Mouse (Mus musculus): ENCODE data around the gene Smug1. TPM values are rescaled to one million over a fixed set of nuclear protein-coding genes. Genes with fewer than 3 reads are reported as not detected.

The Smug1 gene
- total RNA-seq, 2 experiments from 2014 or later: 1.0 TPM; not detected in 1

DNA sequence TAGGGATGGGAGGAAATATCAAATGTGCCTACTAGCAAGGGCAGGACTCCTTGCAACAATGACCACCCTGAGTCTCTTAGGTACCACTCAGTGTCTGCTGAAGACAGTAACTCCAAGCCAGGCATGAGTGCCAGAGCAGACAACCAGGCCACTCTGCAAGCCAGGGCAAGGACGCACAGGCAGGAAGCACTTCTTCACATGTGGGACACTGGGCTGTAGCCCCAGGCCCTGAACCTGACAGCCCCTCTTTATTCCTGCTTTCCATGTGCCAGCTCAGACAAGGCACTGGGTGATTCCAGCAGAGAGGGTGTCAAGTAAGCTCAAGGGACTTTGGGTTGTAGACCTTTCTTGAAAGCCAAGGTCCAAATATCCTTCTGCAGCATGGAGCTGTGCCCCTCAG, 11.9 kb upstream of the Smug1 start:
- no peak for ATAC-seq (replicated peaks; ENCODE audit: low FRiP score, poor library complexity, severe bottlenecking)

- ATAC-seq (replicated peaks; ENCODE audit: low FRiP score, poor library complexity, severe bottlenecking): 0 out of 2 replicates have a peak, but pooled peaks have one; percentile 33
Observed at GRCm38 (mm10) chr15:103178137-103178536, 11.2 kb upstream of the Smug1 start.

DNA sequence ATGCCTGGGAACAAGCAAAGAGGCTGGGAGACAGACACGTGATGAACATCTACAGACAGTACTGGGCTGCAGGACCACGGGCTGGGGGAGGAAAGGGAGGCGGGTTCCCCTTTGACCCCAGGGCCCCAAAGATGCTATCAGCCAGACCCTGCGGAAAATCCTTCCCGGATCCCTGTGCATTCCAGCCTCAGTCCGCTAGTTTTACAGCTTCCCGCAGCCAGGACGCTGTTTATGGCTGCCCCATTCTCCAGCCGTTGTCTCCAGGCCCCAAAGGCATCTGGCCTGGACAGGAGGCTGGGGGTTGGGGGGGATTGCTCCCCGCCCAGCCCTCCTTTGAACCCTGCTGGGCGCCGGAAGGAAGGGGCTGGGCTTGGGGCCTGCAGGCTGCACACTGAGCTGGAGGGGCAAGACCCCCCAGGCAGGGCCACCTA, 10.7 kb upstream of the Smug1 start:
- no peak for ATAC-seq (replicated peaks; ENCODE audit: low FRiP score, poor library complexity, severe bottlenecking)

- peak; percentile 75 for ATAC-seq (replicated peaks; ENCODE audit: low FRiP score, poor library complexity, severe bottlenecking)
Observed at GRCm38 (mm10) chr15:103176874-103177421, 10.1 kb upstream of the Smug1 start.

- no peak for ATAC-seq (replicated peaks; ENCODE audit: low FRiP score, poor library complexity, severe bottlenecking)
Observed at GRCm38 (mm10) chr15:103173251-103173650, 6.4 kb upstream of the Smug1 start.

GRCm38 (mm10) chr15:103172537-103172936, 5.6 kb upstream of the Smug1 start:
- ATAC-seq (replicated peaks; ENCODE audit: low FRiP score, poor library complexity, severe bottlenecking): no peak

GRCm38 (mm10) chr15:103171276-103171675, 4.4 kb upstream of the Smug1 start:
- no peak for ATAC-seq (replicated peaks; ENCODE audit: low FRiP score, poor library complexity, severe bottlenecking)

- ATAC-seq (replicated peaks; ENCODE audit: low FRiP score, poor library complexity, severe bottlenecking): no peak
Observed at GRCm38 (mm10) chr15:103170316-103170679, 3.4 kb upstream of the Smug1 start.

GRCm38 (mm10) chr15:103169612-103170315, 2.9 kb upstream of the Smug1 start:
- no peak for ATAC-seq (replicated peaks; ENCODE audit: low FRiP score, poor library complexity, severe bottlenecking)

DNA sequence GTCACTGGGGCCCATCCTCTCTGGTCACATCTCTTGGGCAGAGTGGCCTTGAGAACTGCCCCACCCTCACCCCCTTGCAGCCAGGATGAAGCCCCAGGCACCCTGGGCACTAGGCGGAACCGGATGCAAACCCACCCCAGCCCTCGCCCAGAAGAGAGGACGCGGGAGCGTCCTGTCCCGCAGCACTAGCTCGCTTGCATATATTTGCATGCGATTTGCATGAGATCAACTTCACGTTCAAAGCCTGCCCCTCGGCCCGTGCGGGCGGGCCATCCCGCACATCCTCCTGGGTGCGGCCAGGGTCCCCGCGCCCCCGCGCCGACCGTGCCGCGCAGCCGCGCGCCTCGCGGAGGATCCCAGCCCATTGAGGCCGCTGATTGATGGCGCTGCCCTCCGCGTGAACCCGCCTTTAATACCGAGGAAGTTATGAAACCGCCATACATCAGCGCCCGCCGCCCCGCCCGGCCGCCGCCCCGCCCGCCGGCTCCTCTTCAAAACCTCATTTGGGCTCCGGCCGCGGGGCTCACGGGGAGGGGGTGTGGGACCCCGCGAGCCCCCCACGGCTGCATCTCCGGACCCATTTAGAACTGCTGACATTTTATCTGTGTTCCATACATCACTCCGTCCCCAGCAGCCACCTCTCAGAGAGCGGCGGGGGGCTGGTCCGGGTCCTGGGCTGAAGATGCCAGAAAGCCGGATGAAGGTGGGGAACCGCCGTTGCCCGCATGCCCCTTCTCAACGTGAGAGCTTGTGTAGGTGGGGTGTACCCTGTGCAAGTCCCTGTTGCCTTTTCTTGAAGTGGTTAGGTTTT, 2.1 kb upstream of the Smug1 start:
- no peak for ATAC-seq (replicated peaks; ENCODE audit: low FRiP score, poor library complexity, severe bottlenecking)

- no peak for ATAC-seq (replicated peaks; ENCODE audit: low FRiP score, poor library complexity, severe bottlenecking)
Observed at GRCm38 (mm10) chr15:103167786-103168185, 894 bp upstream of the Smug1 start.

GRCm38 (mm10) chr15:103165924-103166323, 968 bp downstream of the Smug1 start:
- ATAC-seq (replicated peaks; ENCODE audit: low FRiP score, poor library complexity, severe bottlenecking): no peak

DNA sequence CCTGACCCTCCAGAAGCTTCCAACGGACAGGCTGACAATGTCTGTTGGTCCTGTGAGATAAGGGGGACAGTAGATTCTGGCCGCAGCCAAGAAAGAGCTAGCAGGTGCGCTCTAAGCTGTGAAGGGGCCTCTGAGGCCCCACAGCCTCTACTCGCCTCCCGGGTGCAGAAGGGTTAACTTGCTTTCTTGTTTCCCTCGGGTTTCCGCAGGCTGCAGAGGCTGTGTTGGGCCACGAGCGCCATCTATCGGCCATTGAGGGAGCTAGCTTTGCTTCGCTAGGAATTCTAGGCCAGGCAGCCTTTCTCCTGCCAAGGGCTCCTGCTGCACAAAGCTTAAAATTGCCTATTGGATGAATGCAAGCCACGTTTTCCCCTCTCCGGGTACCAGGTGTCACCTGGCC, 1.5 kb downstream of the Smug1 start:
- peak; percentile 61 for ATAC-seq (replicated peaks; ENCODE audit: low FRiP score, poor library complexity, severe bottlenecking)

- peak; percentile 34; the same call in 1 of the 2 replicates for ATAC-seq (replicated peaks; ENCODE audit: low FRiP score, poor library complexity, severe bottlenecking)
Observed at GRCm38 (mm10) chr15:103163182-103163919, 3.5 kb downstream of the Smug1 start.

DNA sequence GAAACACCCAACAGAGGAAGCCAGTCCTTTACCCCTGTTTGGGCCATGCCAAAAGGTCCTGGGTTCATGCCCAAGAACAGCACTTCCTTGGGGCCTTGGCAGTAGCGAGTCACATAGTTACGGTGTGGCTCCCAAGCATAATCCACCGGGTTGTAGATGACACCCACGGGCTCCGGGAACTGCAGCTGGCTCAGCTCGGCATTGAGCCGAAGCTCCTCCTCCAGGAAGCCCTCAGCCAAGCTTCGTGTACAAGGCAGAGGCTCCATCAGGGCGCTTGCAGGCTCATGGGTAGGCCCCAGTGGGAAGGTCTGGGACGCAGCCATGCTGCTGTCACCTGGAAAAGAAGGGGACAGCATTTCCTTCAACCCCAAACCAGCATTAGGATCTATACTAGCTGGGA, 9.3 kb downstream of the Smug1 start:
- ATAC-seq (replicated peaks; ENCODE audit: low FRiP score, poor library complexity, severe bottlenecking): no peak

DNA sequence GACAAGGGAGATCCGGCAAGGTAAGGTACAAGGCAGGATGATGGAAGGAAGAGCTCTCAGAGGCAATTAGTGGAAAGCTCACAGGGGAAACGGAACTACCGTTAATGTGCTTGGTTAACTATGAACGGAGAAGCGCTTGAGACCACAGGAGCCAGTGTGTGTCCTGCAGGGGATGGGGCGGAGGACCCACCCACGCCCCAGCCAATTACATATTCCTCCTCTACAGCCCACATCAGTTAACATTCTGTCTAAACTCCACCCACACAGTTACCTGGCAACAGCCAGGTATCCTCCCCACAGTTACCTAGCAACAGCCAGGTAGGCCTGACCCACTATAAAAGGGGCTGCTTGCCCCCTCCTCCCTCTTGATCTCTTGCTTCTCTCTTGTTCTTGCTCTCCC, 10.0 kb downstream of the Smug1 start:
- ATAC-seq (replicated peaks; ENCODE audit: low FRiP score, poor library complexity, severe bottlenecking): no peak

DNA sequence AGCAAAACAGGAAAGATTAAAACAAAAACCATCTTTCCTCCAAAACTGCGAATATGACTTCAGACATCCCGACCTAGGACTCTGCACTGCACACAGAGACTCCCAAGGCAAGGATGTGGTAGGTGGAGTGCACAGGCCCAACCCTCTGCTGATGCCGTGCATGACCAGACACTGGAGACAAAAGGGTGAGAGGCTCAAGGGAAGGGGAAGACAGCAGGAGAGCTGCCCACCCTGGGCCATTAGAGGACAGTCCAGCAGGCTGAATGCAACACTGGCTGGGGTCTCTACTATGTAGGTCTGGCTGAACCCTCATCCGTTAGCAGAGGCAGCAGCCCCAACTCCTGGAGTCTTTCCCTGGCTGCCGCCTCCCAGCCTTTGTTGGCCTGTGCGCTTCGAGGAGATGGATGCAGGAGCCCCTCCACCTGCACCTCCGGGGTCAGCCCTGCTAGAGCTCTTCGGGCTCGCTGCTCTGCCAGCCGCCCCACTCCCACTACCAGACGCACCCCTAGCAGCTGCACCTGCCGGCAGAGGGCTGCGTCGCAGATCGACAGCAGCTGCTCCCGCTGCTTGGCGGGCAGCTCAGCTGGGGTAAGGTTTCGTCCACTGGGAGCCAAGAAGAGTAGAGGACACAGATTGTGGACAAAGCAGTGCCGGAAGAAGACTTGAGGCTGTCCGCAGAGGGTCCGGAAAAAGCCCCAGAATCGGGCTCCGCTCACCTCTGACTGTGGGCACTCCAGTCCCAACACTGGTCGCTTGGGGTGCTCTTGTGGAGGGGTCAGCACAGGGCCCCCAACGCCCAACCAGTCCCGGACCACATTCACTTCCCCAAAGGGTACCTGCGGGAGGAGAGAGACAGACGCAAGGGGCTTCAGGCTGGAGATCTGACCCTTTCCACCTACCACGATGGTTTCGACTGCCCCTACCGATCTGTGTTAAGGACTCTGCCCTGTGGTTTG, 11.2 kb downstream of the Smug1 start:
- 0 out of 2 replicates have a peak, but pooled peaks have one; percentile 12 for ATAC-seq (replicated peaks; ENCODE audit: low FRiP score, poor library complexity, severe bottlenecking)

- ATAC-seq (replicated peaks; ENCODE audit: low FRiP score, poor library complexity, severe bottlenecking): no peak
Observed at GRCm38 (mm10) chr15:103152890-103153610, 13.8 kb downstream of the Smug1 start.

Measured in erythroblast, adult 5-6 weeks (primary cell).